Mouse (Mus musculus) erythroblast, embryonic 14.5 days (primary cell): ENCODE measurements around the gene Lrrk1.

Source experiments
- GATA1 ChIP-seq: IDR thresholded peaks from 2 replicates; pipeline ENCODE4 v1.6.1; 2012; ENCODE audit warnings: low read length, inconsistent platforms, mixed read lengths
- TAL1 ChIP-seq: IDR thresholded peaks from 3 replicates; pipeline ENCODE4 v1.6.1; 2012; ENCODE audit warnings: low read length, inconsistent platforms, mixed read lengths

DNA sequence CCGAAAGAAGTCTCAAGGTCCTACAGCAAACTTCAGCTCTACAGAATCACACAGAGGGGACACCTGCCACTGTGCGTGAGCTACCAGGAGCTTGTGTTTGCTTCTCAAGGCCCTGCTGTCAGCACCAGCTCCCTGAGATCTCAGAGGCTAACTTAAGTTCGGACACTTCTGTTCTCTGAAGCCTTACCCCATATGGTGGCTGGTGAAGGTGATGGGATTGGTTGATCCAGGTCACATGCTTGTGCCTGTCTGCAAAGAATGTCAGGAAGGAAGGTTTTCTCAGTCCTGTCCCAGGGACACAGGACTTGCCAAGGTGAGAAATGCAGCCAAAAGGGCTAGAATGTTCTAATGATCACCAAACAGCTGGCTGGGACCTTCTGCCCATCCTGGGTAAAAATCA, 187.8 kb downstream of the Lrrk1 start:
- no peak for TF ChIP-seq GATA1
- no peak for TF ChIP-seq TAL1
